Mouse (Mus musculus): ENCODE data around the gene Smok3c. TPM values are rescaled to one million over a fixed set of nuclear protein-coding genes. Genes with fewer than 3 reads are reported as not detected.

The Smok3c gene
- polyA plus RNA-seq, 1 experiment from 2014 or later, result not detected

DNA sequence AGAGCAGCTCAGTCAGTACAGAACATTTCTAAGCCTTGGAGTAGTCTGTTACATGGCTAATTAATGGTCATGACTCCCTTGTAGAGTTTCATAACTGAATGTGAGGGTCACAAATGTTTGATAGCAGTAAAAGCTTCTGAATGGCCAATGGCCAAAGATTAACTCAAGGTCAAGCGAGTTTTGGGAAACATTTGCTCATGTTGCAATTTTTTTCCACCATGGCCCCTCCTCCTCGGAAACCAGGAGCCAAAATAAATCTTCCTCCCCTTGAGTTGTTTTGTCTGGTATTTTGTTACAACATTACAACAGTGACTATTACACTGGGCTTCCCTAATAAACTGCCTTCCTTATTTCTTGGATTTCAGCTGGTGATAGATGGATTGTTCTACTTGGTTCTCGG, 22.7 kb downstream of the Smok3c start:
- no peaks in the 10 kb centered on the region for H3K4me1 ChIP-seq (ENCODE audit: control insufficient read depth, insufficient read depth, low read length)
- no peak overlapping the region for H3K9ac ChIP-seq (replicated peaks; ENCODE audit: low read length)
- no peaks in the 10 kb centered on the region for H3K27me3 ChIP-seq (ENCODE audit: control insufficient read depth, insufficient read depth, low read length)
- DNase-seq (ENCODE audit: low spot score), result no peak
- WGBS, result 68% methylated on average over 3 of the region's 3 CpGs
- H3K27ac ChIP-seq (replicated peaks; ENCODE audit: low read depth, low read length), result no peak overlapping the region
- no peak overlapping the region for H3K4me3 ChIP-seq (ENCODE audit: low read depth, low read length)
- H3K9me3 ChIP-seq (replicated peaks; ENCODE audit: control insufficient read depth, low read length), result no peaks in the 10 kb centered on the region
- H3K4me2 ChIP-seq (ENCODE audit: low read depth, low read length), result no peak overlapping the region
- no peaks in the 10 kb centered on the region for H3K36me3 ChIP-seq (replicated peaks; ENCODE audit: control insufficient read depth, insufficient read depth, low read depth, low read length)
- no peak for ATAC-seq (replicated peaks; ENCODE audit: insufficient number of reproducible peaks, low FRiP score, low TSS enrichment, low read depth)

DNA sequence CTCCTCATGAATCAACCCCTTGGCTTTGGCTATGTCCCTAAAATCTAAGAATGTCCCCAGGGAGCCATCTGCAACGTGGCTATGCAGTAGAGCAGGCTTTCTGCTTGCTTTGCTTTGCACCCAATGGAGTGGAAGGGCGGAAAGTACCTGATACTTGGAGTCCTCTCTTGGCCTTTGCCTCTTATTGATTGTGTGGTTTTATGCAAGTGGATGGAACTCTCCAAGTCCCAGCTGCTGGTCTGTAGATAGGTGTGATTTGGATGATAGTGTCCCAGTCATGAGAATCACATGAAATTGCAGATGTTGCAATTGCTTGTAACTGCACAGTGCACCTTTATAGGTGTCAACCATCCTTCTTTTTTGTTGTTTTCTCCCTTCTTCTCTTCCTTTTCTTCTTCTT, 23.2 kb downstream of the Smok3c start:
- H3K4me1 ChIP-seq (ENCODE audit: control insufficient read depth, insufficient read depth, low read length), result no peaks in the 10 kb centered on the region
- H3K4me3 ChIP-seq (ENCODE audit: low read depth, low read length), result no peak overlapping the region
- H3K36me3 ChIP-seq (replicated peaks; ENCODE audit: control insufficient read depth, insufficient read depth, low read depth, low read length), result no peaks in the 10 kb centered on the region
- ATAC-seq (replicated peaks; ENCODE audit: insufficient number of reproducible peaks, low FRiP score, low TSS enrichment, low read depth) (no peak), DNase-seq (ENCODE audit: low spot score) (no peak)
- H3K4me2 ChIP-seq (ENCODE audit: low read depth, low read length), result no peak overlapping the region
- 58% methylated on average over 2 of the region's 2 CpGs for WGBS
- no peaks in the 10 kb centered on the region for H3K27me3 ChIP-seq (ENCODE audit: control insufficient read depth, insufficient read depth, low read length)
- H3K9me3 ChIP-seq (replicated peaks; ENCODE audit: control insufficient read depth, low read length), result no peaks in the 10 kb centered on the region
- H3K9ac ChIP-seq (replicated peaks; ENCODE audit: low read length), result no peak overlapping the region
- no peak overlapping the region for H3K27ac ChIP-seq (replicated peaks; ENCODE audit: low read depth, low read length)

DNA sequence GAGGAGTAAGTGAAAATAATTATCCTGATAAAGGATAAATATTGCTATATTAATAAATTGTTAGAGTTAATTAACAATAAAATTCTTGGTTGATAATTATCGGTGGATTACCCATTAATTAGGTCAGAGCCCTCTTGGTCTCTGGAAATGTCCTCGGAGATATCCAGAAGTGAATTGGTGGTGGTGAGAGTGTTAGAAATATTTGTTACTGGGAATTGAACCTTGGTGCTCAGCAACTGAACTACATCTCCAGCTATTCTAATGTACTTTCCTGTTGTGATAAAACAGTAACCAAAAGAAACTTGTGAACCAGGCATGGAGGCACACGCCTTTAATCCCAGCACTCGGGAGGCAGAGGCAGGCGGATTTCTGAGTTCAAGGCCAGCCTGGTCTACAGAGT, 27.5 kb downstream of the Smok3c start:
- no peaks in the 10 kb centered on the region for H3K27me3 ChIP-seq (ENCODE audit: control insufficient read depth, insufficient read depth, low read length)
- DNase-seq (ENCODE audit: low spot score), result no peak
- no peak overlapping the region for H3K4me3 ChIP-seq (ENCODE audit: low read depth, low read length)
- H3K4me2 ChIP-seq (ENCODE audit: low read depth, low read length), result no peak overlapping the region
- H3K27ac ChIP-seq (replicated peaks; ENCODE audit: low read depth, low read length), result no peak overlapping the region
- H3K9me3 ChIP-seq (replicated peaks; ENCODE audit: control insufficient read depth, low read length), result no peaks in the 10 kb centered on the region
- WGBS, result 87% methylated on average over 5 of the region's 5 CpGs
- no peak overlapping the region for H3K9ac ChIP-seq (replicated peaks; ENCODE audit: low read length)
- no peak for ATAC-seq (replicated peaks; ENCODE audit: insufficient number of reproducible peaks, low FRiP score, low TSS enrichment, low read depth)
- no peaks in the 10 kb centered on the region for H3K4me1 ChIP-seq (ENCODE audit: control insufficient read depth, insufficient read depth, low read length)
- no peaks in the 10 kb centered on the region for H3K36me3 ChIP-seq (replicated peaks; ENCODE audit: control insufficient read depth, insufficient read depth, low read depth, low read length)

DNA sequence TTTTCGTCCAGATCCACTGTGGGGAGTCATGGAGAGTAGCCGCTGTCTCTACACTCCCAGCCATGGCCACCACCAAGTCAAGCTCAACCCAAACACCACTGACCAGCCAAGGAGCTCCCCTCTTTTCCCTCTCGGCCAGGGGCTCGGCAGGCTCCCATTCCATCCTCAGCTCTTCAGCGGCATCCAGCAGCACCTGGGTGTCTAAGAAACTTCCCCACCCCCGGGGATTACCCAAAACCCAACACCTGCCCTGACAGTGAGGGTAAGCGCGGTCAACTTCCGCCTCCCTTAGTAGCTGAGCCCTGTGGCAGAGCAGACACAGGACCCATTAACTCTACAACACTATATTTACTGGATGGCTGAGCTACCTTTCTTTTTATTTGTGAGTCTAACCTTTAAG, 28.5 kb downstream of the Smok3c start:
- no peak for ATAC-seq (replicated peaks; ENCODE audit: insufficient number of reproducible peaks, low FRiP score, low TSS enrichment, low read depth)
- Histone ChIP-seq H3K4me2 (ENCODE audit: low read depth, low read length) (no peak overlapping the region), H3K4me3 (ENCODE audit: low read depth, low read length) (no peak overlapping the region), H3K9ac (replicated peaks; ENCODE audit: low read length) (no peak overlapping the region), H3K27me3 (ENCODE audit: control insufficient read depth, insufficient read depth, low read length) (no peaks in the 10 kb centered on the region), H3K9me3 (replicated peaks; ENCODE audit: control insufficient read depth, low read length) (no peaks in the 10 kb centered on the region), H3K4me1 (ENCODE audit: control insufficient read depth, insufficient read depth, low read length) (no peaks in the 10 kb centered on the region), H3K36me3 (replicated peaks; ENCODE audit: control insufficient read depth, insufficient read depth, low read depth, low read length) (no peaks in the 10 kb centered on the region), H3K27ac (replicated peaks; ENCODE audit: low read depth, low read length) (no peak overlapping the region)
- no peak for DNase-seq (ENCODE audit: low spot score)
- WGBS, result 84% methylated on average over 9 of the region's 9 CpGs

DNA sequence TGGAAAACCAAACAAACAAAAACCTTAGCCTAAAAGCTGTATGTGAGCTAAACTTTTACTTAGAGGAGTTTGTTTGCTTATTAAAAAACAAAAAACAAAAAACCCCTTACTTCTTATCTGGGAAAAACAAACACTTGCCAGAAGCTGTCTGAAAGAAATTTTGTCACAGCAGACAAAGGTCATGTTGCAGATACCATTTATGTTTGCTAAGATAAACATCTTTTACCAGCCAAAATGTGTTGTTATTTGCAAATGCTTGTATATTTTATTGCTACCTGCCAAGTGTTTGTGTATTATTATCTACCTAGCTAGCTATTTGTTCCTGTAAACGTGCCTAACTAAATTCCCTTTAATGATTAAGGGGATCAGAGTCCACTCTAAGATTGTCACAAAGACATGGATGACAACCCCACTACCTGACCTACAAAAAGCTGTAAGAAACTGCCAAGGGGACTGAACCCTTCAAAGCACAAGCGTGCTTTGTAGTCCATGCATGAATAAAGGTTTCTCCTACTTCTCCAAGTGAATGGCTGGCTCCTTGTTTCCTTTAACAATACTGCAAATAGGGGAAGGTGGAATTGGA, 30.4 kb downstream of the Smok3c start:
- no peak overlapping the region for H3K27ac ChIP-seq (replicated peaks; ENCODE audit: low read depth, low read length)
- ATAC-seq (replicated peaks; ENCODE audit: insufficient number of reproducible peaks, low FRiP score, low TSS enrichment, low read depth), result no peak
- no peaks in the 10 kb centered on the region for H3K27me3 ChIP-seq (ENCODE audit: control insufficient read depth, insufficient read depth, low read length)
- no peak overlapping the region for H3K9ac ChIP-seq (replicated peaks; ENCODE audit: low read length)
- H3K4me2 ChIP-seq (ENCODE audit: low read depth, low read length), result no peak overlapping the region
- H3K9me3 ChIP-seq (replicated peaks; ENCODE audit: control insufficient read depth, low read length), result no peaks in the 10 kb centered on the region
- H3K4me1 ChIP-seq (ENCODE audit: control insufficient read depth, insufficient read depth, low read length), result no peaks in the 10 kb centered on the region
- WGBS, result 62% methylated on average over 2 of the region's 2 CpGs
- H3K4me3 ChIP-seq (ENCODE audit: low read depth, low read length), result no peak overlapping the region
- DNase-seq (ENCODE audit: low spot score), result no peak
- H3K36me3 ChIP-seq (replicated peaks; ENCODE audit: control insufficient read depth, insufficient read depth, low read depth, low read length), result no peaks in the 10 kb centered on the region

DNA sequence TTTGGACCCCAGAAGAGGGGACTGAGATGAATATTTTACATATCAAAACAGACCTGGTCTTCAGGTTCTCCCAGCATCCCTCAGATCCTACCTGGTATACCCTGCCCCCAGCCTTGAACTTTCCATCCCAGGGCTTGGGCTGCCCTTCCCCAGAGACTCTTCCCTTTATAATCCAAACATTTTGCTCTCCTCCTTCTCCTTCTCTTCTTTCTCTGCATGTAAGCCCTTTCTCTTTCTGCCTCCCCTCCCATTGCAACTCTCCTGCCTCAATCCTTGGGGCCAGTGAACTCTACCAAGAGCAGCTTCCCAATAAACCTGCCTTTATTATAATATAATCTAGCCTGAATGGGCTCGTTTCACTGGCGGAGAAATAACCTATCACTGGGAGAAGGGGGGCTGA, 30.9 kb downstream of the Smok3c start:
- H3K36me3 ChIP-seq (replicated peaks; ENCODE audit: control insufficient read depth, insufficient read depth, low read depth, low read length), result no peaks in the 10 kb centered on the region
- 96% methylated on average over 2 of the region's 2 CpGs for WGBS
- no peak overlapping the region for H3K9ac ChIP-seq (replicated peaks; ENCODE audit: low read length)
- no peak for DNase-seq (ENCODE audit: low spot score)
- H3K27me3 ChIP-seq (ENCODE audit: control insufficient read depth, insufficient read depth, low read length), result no peaks in the 10 kb centered on the region
- H3K9me3 ChIP-seq (replicated peaks; ENCODE audit: control insufficient read depth, low read length), result no peaks in the 10 kb centered on the region
- no peaks in the 10 kb centered on the region for H3K4me1 ChIP-seq (ENCODE audit: control insufficient read depth, insufficient read depth, low read length)
- no peak overlapping the region for H3K4me3 ChIP-seq (ENCODE audit: low read depth, low read length)
- ATAC-seq (replicated peaks; ENCODE audit: insufficient number of reproducible peaks, low FRiP score, low TSS enrichment, low read depth), result no peak
- H3K4me2 ChIP-seq (ENCODE audit: low read depth, low read length), result no peak overlapping the region
- H3K27ac ChIP-seq (replicated peaks; ENCODE audit: low read depth, low read length), result no peak overlapping the region

DNA sequence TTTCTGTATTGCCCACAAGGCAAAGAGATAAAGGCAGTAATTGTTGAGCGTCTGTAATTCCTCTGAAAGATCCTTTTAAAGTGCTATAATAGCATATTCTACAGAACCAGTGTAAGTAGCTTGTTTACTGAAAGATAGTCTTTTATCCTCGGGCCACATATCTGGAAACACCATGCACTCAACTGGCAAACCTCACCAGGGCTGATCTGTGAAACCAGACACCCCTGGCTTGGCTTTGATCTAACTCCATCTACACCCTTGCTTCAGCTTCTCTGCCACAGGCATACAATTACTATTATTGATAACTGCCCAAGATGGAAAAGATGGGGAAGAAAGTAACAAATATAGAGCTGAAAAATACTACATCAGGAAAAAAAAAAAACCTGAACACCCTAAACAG, 31.5 kb downstream of the Smok3c start:
- no peak overlapping the region for H3K27ac ChIP-seq (replicated peaks; ENCODE audit: low read depth, low read length)

DNA sequence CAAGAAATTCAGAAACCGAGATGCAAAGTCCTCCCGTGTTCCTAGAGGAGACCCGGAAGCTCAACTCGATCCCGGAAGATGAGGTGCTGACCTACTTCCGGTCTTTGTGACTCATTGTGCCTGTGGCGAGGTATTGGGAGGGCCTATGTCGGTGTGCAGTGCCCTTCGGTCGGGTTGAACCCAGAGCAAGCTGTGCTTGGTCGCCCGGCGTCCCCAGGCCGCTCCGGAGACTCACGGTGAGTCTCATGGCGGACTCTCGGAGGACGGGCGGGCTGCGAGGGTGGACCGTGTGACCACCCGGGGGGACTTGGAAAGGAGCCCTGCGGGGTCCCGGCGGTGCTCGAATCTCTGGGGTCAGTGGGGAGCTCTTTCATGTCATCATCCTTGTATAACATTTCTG, 32.0 kb downstream of the Smok3c start, which contains the start of gene Zkscan1:
TSS of gene Zkscan1 (plus strand) at position 89 of the 400 bp plus-strand sequence.
- Histone ChIP-seq H3K27me3 (ENCODE audit: control insufficient read depth, insufficient read depth, low read length) (no peaks in the 10 kb centered on the region), H3K4me2 (ENCODE audit: low read depth, low read length) (peak within 1 kb of the TSS; percentile 64), H3K9ac (replicated peaks; ENCODE audit: low read length) (peak within 1 kb of the TSS; percentile 99), H3K4me3 (ENCODE audit: low read depth, low read length) (peak within 1 kb of the TSS; percentile 94), H3K9me3 (replicated peaks; ENCODE audit: control insufficient read depth, low read length) (no peaks in the 10 kb centered on the region), H3K27ac (replicated peaks; ENCODE audit: low read depth, low read length) (peak within 1 kb of the TSS; percentile 48), H3K4me1 (ENCODE audit: control insufficient read depth, insufficient read depth, low read length) (no peaks in the 10 kb centered on the region), H3K36me3 (replicated peaks; ENCODE audit: control insufficient read depth, insufficient read depth, low read depth, low read length) (no peaks in the 10 kb centered on the region)
- ATAC-seq (replicated peaks; ENCODE audit: insufficient number of reproducible peaks, low FRiP score, low TSS enrichment, low read depth) (peak; percentile 89), DNase-seq (ENCODE audit: low spot score) (peak; percentile 95)
- 0% methylated on average over 27 of the region's 27 CpGs for WGBS

More for the DNA sequence above, 31.5 kb downstream of the Smok3c start:
- H3K9ac ChIP-seq (replicated peaks; ENCODE audit: low read length), result peak overlapping the region; percentile 99; the same call in 1 of the 2 replicates
- peak overlapping the region; percentile 94; the same call in 1 of the 2 replicates for H3K4me3 ChIP-seq (ENCODE audit: low read depth, low read length)
- no peaks in the 10 kb centered on the region for H3K4me1 ChIP-seq (ENCODE audit: control insufficient read depth, insufficient read depth, low read length)
- no peak for DNase-seq (ENCODE audit: low spot score)
- WGBS, result 75% methylated on average over 2 of the region's 2 CpGs
- H3K36me3 ChIP-seq (replicated peaks; ENCODE audit: control insufficient read depth, insufficient read depth, low read depth, low read length), result no peaks in the 10 kb centered on the region
- ATAC-seq (replicated peaks; ENCODE audit: insufficient number of reproducible peaks, low FRiP score, low TSS enrichment, low read depth), result no peak
- H3K27me3 ChIP-seq (ENCODE audit: control insufficient read depth, insufficient read depth, low read length), result no peaks in the 10 kb centered on the region
- H3K9me3 ChIP-seq (replicated peaks; ENCODE audit: control insufficient read depth, low read length), result no peaks in the 10 kb centered on the region
- peak overlapping the region; percentile 13 for H3K4me2 ChIP-seq (ENCODE audit: low read depth, low read length)
